Mouse (Mus musculus) right cerebral cortex, postnatal 4 days (tissue): ENCODE measurements around the gene Faf1.

Experiments
- DNase-seq: peaks from one replicate; pipeline ENCODE4 v3.0.0-alpha.2; 2022

The Faf1 gene

DNA sequence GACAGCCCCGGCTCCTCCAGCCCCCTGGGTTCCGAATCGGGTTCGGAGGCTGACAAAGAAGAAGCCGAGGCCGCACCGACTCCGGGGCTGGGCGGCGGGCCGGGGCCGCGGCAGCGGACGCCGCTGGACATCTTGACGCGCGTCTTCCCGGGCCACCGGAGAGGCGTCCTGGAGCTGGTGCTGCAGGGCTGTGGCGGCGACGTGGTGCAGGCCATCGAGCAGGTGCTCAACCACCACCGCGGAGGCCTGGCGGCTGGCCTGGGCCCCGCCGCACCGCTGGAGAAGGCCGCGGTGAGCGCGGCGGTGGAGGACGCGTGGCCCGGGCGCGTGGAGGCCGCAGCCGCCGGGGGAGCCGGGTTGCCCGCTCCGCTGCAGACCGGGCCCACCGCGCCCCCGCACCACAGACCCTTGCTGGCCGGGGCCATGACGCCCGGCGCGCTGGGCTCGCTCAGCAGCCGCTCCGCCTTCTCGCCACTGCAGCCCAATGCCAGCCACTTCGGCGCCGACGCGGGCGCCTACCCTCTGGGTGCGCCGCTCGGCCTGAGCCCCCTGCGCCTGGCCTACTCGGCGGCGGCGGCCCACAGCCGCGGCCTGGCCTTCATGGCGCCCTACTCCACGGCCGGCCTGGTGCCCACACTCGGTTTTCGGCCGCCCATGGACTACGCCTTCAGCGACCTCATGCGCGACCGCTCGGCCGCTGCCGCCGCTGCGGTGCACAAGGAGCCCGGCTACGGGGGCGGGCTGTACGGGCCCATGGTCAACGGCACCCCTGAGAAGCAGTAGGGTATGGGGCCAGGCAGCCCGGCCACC is 305.7 kb downstream of the Faf1 start:
- DNase-seq: peak; percentile 27

DNA sequence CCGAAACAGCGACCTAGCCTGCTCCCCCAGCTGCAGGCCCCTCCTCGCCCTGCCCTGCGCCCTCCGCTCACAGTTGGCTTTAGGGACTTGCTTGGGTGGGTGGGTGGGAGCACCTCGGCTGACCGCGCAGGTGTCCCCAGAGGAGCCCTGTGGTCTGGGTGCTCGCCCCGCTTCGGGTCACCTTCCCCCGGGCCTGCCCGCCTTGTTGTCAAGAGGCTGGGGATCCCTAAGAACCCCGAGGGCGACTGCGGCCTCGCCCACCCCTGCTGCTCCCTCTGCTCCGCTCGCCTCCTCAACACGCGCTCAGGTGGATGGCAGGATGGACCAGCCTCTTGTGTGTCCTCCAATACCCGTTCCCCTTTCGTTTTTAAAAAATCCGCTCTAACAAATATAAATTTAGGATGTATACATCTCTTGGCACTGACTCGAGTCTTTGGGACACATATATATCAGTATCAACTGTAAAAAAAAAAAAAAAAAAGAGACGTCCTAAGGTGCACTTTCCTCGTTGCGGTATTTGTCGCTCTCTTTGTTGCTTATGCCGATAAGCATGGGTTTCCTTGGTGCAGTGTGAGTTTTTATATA is 306.4 kb downstream of the Faf1 start:
- peak; percentile 19 for DNase-seq

DNA sequence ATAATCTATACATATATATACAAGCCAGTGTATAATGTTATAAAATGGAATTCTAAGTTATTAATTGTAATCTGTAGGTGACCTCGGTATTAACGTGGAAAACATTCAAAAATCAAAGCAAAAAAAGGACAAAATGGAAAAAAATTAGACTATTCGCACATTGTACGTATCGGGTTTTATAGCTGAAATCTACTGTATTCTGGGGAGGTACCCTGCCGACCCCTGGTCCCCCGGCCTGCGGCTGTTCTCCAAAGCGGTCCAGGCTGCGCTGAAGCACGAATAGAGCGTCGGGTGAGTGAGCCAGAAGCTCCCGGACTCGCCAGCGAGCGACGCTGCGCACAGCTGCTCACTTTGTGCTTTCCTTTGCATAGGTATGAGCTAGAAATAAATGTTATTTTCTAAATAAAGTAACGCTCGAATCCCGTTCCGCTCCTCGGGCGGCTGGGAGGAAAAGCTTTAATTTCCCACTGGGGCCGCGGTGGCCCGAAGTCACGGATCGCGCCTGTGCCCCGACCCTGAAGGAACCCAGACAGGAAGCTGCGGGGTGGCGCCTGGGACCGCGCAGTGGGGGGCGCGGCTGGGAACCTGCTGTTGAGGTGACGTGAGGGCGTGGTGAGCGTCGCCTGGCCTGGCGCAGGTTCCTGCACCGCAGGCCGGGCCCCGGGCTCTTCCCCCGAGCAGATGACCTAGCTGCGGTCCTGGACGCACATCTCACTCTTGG is 307.1 kb downstream of the Faf1 start:
- peak; percentile 17 for DNase-seq

DNA sequence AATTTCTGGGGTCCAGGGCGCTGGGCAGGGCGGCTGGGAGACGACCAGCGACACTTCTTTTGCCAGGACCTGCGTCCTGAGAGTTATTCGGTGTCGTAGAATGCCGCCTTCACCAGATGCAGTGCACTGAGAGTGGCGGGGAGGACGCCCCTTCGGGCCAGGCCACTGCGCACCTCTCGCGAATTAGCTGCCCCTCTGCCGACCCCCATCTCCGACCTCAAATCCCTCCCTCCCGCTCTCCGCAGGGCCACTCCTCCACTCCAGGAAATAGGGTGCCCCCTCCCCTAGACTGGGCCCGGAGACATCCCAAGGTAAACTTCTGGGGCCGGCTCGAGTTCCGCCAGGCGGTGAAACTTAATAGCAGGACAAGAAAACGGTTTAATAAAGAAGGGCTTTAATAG is 307.6 kb downstream of the Faf1 start:
- DNase-seq: no peak

DNA sequence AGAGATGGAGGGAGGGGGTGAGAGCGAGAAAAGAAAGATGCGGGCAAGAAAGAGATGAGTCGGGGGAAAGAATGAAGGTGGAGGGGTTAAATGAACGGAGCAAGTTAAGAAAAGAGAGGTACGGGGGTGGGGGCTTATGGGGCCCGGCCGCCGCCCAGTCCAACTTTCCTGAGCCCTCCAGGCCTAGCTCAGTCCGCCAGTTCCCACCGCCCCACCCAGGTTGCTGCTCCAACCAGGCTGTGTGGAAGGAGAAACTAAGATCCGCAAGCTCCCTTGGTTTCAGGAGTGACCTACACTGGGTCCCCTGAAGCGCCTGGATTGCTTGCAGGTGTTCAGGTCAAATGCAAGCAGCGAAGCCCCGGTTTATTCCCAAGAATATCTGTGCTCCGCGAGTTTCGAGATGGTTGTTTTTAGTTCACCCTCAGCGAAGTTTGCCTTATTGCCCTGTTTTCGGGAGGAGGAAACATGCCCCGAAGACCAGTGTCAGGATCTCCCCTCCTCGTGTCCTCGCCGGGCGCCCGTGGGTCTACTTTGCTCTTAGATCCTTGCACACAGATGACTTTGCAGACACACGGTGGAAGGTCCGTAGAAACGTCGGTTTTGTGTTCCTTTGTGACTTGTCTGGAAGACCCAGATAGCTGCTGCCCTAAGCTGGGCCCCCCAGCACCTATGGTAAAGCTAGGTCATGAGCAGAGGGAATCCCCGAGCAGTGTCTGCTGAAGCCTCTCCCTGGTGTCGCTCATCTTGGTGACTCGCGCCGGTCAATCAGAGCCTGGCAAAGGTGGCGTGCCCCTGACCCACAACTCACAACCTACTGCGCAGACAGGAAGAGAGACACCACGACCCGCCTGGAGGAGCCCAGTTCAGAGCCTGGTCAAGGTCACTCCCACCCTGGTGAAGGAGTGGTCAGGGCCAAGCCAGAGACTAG is 308.4 kb downstream of the Faf1 start:
- no peak for DNase-seq

DNA sequence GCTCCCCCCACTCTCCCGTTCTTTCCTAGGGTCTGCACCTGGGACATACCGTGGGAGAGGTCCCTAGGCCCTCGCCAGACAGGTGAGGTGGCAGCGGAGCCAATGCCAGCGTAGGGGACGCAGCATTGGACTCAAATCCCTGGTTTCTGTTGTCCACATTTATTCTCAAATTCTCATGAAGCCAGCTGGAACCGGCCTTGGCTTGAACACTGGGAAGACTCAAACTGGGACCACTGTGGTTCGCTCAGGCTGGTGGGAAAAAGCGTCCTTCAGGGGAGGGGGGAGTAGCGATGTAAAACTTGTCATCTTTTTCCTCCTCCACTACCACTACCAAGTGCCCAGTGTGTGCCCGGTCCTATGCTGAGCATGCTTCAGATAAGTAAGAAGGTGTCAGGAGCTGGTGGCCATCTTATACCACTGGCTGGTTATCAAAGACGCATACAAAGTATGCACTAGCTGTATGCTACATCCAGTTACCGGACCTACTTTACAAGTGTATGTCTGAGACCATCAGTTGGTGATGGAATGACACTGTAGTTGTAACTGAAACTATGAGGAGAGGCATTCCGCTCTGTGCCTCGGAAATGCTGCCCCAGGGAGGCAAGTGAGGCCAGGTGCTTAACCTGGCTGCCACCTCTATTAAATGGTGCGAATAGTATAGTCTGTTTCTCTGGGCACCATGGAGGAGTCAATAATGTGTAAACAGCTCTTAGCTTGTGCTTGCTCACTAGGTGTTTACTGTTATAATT is 309.2 kb downstream of the Faf1 start:
- DNase-seq: no peak

DNA sequence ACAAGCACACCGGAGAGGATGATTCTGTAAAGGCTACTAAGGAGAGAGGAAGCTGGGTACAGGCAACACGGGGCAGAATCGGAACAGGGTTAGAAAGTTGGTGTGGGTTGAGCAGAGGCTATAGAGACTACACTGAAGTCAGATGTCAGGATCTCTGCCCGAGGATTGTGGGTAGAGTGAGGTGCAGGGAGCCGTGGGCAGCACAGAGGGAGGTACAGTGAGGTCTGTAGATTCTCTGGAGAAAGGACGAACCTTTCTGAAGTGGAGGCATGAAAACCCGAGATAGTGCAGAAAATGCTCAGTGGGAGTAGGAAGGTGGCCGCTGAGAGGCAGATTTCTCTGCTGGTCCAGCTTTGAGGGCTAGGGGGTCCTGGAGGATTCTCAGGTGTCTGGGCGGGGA is 309.9 kb downstream of the Faf1 start:
- DNase-seq: no peak

DNA sequence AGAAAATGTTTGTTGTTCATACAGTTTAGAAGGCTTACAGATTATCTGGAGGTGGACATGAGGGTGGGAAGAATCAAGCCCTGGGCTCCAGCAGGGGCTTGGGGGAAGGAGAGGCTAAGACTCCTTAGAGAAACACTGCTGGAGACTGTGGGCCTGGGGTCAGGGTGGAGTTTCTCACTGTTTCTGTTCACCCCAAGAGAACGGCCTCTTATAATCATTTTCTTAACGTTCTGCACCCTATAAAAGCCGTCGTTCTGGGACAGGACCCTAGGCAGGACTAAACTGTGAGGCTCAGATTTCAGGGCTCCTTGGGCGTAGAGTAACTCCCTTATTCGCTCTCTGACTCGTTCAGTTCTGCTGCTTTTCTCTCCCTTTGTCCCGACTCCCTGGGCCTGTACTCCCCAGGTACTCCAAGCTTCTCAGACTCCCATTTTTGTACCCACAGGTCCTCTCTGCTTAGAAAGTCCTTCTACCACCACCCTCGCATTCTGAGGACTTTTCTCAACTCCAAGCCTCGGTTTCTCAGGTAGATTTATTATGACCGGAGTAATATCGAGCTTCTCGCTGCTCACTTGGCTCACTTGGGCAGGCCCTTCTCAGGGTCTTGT is 310.5 kb downstream of the Faf1 start:
- no peak for DNase-seq

DNA sequence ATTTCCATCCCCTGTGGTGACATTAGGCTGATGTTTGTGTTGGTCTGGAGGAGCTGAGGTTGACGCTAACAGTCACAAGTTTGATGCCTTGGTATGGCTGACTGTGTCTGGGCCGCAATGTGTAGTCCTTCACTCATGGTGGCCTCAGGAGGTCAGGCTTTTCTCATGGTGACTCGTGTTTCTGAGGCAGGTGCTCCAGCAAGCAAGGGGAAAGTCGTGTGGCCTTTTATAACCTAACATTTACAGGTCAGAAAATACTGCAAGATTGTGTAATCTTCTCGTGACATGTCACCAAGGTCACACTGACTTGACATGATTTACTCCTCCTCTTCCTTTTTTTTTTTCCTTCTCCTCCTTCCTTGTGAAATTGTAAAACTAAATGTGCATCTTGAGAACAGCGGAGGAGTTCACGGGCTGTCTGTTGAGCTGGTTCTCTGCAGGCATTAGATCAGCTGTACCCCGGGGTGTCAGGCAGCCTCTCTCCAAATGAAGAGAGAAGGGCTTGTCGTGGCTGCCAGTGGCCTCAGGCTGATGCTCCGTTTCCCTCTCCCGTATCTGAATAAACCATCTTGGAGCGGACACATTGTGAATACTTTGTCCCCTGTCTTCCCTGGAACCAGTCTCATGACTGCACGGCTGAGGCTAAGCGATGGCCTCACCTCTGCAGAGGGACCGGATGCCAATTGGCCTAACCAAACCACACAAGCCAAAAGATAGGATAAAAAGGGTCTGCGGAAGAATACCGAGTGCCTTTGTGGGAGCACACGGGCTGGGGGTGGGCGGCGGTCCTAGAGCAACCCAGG is 311.4 kb downstream of the Faf1 start:
- DNase-seq: no peak

DNA sequence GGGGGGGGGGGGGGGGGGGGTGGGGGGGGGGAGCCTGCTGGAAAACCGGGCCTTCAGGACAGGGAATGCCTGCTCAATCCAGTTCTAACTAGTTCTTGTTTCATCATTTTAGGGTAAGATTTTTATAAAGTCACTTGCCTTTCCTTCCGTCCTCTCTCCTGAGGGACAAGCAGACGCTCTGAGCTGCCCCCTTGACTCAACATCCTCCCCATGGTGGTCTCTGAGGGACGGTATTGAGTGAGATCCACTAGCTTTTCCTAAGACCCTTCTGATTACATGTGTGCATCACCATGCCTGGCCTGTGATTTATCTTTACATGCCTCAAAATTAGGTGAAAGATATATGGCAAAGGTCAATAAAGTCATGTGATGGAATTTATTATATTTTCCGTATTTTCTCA is 312.0 kb downstream of the Faf1 start:
- DNase-seq: no peak

DNA sequence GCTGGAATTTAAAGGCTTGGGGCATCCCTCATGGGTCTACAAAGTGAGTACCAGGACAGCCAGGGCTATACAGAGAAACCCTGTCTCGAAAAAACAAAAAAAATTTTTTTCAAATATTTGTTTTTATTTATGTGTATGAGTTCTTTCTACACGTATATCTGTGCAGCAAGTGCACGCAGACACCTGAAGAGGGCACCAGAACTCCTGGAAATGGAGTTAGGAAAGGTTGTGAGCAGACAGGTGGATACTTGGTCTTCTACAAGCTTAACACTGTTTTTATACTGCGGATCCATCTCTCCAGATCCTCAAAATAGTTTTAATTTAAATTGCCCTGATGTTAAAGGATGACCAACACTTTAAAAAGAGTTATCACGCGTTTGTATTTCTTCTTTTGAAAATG is 312.8 kb downstream of the Faf1 start:
- DNase-seq: no peak

DNA sequence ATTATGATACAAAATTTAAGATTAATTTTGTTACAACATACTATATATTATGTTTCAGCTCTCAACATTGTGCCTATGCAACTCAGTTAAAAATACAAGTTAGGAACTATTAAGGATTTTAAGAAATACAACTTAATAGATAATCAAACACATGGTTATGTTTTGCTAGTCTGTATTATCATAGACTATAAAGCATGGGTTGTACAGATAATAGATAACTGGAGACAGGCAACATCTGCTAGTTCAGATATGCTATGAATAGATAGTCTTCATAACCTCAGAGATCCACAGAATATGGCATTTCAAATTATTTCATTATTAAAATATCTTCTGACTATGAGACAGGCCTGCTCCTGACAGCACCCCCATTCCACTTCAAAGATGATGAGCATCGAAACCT is 329.7 kb downstream of the Faf1 start:
- no peak for DNase-seq
